Mouse (Mus musculus): ENCODE measurements around the gene Gm20696.

The Gm20696 gene

DNA sequence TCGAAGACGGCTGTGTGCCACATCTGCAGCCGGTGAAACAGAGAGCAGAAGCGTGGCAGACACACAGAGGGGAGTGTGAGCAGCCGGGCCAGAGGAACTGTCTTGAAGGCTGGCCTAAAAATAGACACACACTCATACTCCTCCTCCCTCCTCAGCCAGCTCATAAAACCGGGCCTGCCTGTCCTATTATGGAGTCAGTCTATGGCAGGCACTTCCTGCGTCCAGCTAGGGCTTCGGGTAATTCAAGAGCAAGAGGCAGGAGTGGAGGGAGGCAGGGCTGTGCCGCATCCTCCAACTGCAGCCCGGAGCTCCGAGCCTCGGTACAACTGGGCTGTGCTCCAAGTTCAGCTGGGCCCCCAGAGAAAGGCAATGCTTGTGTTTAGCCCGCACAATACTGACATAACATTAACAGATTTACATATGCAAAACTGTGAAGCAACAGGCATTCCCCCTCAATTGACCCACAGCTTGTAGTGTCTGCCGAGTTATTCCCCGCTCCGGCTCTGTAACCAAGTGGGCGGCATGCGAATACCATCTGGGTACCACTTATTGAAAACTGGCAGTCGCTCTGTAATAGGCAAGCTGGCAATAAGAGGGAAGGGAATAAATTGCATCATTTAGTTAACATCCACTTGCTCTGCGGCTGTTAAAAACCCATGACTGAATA, 181.2 kb downstream of the Gm20696 start:
- DNase-seq (ENCODE audit: low spot score in 2 of 2): peak; percentile 84 to 87

DNA sequence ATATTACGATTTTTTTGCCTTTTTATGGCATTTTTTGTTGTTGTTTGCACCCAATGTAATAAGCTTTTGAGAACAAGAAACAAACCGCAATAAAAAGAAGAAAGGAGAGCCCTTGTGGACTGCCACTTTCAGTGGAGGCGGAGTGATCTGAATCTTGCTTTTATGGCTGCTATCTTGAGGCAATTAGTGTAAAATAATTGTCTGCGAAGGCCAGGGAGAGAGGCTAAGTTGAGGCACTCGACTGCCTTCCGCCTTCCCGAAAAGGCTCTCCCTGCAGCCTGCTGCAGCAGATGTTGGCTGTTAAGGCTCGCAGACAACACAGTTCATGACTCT, 181.7 kb downstream of the Gm20696 start:
- no peak for DNase-seq (ENCODE audit: low spot score in 2 of 2)

DNA sequence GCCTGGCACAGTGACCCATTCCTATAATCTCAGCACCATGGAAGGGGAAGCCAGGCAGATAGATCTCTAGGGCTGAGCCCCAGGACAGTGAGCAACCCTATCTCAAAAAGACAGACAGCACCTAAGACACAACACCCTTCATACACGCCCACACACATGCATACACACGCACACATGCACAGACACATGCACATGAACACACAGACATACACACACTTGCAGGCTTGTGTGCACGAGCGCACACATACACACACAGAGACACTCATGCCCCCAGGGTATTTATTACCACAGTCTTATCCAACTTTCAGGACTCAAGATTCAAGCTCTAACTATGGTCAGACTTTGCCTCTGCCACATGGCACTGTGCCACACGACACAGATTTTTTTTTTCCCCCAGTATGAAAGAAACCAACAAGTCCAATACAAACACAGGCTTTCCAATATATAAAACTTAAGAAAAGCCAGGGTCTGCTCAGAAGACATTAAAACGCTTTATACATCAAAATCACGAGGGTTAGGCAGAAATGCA, 182.3 kb downstream of the Gm20696 start:
- no peak for DNase-seq (ENCODE audit: low spot score in 2 of 2)

DNA sequence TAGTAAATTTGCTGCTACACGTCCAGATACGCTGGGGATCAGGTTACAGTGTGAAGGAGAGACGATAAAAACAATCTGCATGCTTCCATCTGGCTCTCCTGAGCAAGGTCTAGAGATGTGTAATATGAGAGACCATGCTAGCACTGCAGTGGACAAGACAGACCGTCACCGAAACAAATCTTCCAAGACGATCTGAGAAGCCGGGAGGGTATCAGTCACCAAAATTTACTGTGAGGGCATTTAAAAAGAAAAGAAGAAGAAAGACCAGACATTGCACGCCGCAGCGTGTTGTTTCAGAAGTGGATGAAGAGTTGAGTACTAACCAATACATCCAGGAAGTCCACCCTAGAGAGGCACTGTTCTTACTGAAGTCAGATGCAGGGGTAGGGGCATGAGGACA, 183.0 kb downstream of the Gm20696 start:
- DNase-seq (ENCODE audit: low spot score in 2 of 2): no peak

DNA sequence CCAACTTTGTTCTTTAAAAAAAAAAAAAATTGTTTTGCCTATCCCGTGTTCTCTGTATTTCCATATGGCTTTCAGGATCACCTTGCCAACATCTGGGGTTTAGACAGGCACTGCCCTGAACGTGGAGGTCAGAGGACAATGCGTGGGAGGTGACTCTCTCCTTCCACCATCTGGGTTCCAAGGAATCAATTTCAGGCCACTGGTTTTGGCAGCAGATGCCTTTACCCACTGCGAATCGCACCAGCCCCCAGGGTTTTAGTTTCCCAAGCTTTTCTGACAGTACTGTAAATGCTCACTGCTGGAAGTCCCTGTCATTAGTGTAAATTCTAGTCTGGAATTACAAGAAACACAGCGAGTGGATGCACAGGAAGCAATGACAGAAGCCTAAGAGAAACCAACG, 185.0 kb downstream of the Gm20696 start:
- DNase-seq (ENCODE audit: low spot score in 2 of 2): no peak

DNA sequence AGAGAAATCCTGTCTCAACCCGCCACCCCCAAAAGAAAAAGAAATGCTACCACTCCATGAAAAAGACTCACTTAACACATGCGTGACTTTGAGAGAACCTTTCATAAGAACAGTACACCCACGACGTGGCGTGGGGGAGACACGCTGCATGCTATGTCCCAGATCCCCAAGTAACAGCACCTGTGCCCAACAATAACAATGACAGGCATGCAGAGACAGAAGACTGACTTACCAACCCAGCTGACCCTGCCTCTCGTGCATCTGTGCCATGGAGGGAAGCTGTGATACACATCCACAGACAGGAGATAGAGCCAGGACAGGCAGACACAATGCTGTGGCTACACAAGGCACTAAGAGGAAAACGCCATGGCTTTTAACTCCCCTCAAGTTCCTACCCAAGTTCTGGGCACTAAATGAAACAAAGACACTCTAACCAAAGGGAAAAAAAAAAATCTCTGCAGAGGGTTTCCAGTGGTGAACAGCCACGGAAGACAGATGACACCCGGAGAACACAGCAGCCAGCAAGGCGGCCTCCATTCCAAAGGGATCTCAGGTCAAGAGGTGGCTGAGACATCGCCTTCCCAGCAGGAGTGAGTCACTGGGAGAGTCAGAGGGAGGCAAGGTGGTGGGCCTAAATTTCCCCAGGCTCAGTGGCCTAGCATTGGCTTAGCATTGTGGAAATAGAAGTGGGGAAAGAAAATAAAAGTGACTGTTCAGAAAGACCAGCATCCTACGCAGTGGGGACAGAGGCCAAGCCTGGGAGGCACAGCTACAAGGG, 187.5 kb downstream of the Gm20696 start:
- no peak for DNase-seq (ENCODE audit: low spot score in 2 of 2)

DNA sequence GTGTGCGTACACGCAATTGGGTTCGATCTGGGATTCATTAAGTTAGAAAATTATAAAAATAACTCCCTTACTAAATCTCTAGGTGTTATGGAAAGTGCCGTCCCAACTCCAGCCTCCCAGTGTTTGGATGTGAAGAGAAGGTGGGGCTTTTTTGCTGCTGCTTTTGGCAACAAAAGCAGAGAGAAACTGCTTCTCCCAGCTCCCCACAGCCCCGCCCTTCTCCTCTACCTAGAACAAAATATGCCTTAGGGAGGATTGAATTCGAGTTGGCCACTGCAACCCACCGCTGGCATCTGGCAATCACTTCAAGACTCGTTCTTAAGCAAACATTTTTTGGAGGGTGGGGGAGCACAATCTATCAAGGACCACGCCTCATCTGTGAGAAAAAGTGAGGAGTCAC, 191.6 kb downstream of the Gm20696 start:
- DNase-seq (ENCODE audit: low spot score in 2 of 2): no peak

DNA sequence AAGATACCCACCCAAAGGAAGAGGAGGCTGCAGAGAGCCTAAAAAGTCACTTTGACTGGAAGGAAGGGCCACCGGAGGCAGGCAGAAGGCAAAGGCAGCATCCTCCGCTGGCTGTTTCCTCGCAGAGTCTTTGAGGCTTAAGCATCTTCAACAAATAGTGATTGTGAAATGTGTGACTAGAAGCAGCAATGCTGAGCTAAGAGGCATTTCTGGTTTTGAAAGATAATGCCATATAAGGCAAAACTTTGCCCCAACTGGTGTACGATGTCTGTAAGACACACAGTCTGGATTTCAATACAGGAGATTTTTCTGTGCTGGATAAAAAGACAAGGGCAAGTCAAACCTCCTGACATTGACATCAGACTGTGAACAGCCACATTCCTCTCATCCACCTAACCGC, 195.7 kb downstream of the Gm20696 start:
- DNase-seq (ENCODE audit: low spot score in 2 of 2): no peak

DNA sequence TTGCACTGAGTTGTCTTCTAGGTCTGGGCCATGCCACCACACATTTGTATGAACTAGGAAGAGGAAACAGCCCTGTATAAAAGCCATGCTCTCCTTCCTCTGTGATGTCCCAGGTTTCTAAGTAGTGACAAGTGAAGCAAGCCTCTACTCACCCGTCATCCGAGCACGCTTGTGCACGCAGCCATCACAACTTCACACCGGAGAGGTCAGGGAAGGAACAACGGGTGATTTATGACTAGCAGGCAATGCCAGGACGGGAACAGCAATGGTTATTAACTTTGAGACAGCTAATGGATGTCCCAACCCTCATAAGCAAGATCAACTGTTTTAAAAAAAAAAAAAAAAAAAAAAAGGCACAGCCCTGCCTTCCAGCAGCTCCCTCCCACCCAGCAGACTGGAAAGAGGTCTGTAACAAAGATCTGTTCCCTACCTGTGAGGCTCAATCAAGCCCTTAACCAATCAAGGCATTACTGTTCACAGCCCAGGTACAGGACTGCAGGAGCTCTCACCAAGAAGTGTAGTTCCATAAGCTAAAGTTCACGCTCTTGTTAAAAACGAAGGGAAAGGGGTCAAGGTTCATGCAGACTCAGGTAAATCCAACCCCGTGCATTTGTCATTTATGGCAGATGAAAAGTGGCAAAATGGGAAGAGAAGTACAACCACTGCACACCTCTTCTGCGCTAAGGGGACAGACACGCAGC, 197.3 kb downstream of the Gm20696 start:
- no peak for DNase-seq (ENCODE audit: low spot score in 2 of 2)

DNA sequence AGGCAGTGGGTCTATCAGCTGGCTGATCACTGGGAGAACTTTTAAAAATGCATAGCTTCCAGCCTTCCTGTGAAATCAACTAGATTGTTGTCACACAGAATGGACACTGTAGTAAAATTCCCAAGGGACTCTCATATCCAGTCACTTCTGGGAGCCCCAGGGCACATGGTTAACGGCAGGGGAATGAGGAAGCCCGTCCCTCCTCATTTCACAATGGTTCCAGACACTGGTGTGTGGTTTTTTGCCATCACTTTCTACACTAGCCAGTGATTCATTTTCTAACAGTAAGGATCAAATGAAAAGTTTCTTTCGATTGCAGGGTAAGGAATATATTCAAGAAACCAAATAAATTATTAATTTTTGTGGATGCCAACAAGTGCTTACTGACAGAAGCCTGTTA, 198.8 kb downstream of the Gm20696 start:
- DNase-seq (ENCODE audit: low spot score in 2 of 2): no peak

DNA sequence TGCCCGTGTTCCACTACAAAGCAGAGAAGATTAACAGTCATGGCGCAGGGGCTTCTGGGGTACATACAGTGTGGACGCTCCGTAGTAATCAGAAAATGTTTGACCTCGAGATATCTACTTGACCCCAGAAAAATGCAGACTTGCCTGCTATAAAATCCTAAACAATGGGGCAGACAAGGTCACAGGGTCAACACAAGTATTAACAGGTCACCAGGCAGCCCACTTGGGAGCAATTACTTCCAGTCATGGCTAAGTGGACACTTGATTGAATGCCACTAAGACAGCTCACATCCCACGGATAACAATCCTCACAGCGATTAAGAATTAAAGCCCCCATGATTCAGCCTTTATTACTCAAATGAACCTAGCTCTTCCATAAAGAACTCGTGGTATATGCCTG, 199.5 kb downstream of the Gm20696 start:
- no peak for DNase-seq (ENCODE audit: low spot score in 2 of 2)

DNA sequence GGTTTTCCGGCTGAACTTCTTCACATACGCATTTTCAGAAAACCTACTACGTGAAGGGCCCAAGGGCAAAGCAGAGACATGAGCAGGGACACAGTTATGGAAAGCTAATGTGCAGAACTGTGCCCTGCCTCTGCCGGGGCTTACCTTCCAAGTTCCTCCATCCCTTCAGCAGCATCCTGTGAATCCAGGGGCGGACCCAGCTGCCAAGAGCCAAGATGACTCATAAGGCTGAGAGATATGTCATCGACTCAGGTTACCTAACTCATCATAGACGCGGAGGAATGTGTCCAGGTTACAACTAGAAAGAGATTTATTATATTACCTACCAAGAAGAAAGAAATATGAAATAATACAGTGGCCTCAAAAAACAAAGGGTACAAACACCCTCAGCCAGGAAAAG, 200.2 kb downstream of the Gm20696 start:
- no peak for DNase-seq (ENCODE audit: low spot score in 2 of 2)

DNA sequence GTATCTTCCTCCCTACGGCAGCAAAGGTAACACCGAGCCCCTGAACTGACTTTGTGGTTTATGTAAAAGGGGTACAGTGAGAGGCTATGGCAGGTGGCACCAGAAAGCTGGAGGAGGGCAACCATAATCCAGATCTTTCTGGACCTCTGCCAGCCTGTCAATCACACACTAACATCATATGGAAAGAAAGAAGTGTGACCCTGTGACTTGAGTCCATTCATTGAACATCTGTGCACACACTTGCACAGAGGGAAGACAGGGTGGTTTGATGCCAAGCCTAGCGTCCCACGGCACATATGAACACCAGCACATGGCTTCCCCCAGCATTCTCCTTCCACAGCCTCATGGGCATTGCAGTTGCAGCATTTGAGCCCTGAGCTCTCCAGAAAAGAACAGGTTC, 202.1 kb downstream of the Gm20696 start:
- no peak for DNase-seq (ENCODE audit: low spot score in 2 of 2)

DNA sequence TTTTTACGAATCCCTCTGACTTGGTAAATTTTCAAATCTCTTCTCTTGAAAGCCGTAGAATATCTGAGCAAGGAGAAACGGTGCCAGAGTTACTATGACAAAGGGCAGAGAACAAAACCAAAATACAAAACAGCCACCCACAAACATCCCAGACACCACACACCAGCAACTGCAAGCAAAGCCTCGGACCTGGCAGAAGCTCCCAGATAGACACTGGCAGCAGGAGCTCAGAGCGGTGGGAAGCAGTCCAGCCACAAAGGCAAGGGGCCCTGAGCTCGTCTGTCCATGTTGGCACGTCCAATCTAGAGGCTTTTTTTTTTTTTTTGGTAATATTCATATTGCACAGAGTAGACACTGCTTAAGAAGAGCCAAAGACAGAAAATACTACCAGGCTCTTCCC, 202.7 kb downstream of the Gm20696 start:
- no peak for DNase-seq (ENCODE audit: low spot score in 2 of 2)

DNA sequence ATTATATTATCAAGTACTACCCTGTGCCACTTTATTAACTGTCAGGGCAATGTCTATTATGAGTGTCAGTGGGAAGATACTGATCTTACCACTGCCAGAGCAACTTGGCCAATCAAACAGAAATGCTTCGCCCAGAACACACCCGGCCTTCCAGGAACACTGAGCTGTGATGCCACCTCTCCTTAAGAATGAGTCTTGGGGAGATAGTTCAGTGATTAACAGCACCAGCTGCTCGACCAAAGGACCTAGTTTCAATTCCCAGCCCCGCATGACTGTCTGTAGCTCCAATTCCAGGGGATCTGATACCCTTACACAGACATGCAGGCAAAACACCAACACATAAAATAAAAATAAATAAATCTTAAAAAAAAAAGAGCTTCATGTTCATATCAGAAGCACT, 207.8 kb downstream of the Gm20696 start:
- DNase-seq (ENCODE audit: low spot score in 2 of 2): no peak

DNA sequence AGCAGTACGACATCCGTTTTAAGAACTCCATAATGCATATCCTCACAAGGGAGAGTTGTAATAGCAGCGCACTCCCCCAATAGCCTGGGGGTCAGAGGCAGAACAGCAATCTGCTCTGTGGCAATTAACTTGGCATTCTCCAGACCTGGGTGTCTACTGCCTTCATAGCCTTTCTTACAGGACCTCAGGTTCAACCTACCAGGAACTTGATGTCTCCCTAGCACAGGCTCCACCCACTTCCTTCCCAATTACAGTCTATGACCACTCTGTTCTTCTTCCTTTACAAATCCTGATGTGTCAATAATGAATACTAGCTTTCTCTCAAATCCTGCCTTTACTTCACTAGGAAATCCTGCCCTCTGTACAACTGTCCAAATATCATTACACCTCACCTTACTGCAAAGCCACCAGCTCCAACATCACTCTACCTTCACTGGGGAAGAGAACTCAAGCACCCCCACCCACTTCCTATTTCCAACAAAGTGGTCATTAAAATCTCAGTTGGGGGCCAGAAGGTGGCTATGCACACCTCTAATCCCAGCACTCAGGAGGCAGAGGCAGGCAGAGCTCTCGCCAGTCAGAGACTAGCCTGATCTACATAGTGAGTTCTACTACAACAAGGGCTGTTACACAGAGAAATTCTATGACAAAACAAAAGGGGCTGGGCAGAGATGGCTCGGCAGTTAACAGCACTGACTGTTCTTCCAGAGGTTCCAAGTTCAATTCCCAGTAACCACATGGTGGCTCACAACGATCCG, 212.7 kb downstream of the Gm20696 start:
- no peak for DNase-seq (ENCODE audit: low spot score in 2 of 2)

DNA sequence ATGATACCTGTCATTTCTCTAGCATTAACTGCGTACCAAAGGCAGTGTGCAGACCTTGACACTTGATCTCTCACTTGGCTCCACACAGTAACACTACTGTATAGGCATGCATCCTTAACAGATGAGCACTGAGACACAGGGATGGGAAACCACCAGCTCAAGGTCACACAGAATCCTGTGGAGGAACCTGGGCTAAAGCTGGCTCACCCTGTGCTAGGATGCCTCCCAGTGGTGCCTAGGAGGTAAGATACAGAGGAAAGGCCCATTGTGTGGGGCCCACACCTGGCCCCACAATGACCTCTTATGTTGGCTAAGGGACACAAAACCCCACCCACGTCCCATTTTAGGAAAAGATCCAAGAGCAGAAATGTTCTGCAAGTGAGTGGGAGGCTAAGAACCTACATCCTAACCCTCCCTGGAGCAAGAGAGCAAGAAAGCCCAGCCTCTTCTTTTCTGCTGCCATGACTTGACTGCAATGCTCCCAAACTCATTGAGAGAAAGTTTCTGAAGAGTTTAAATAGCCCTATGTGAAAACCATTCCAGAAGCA, 213.9 kb downstream of the Gm20696 start:
- DNase-seq (ENCODE audit: low spot score in 2 of 2): no peak

DNA sequence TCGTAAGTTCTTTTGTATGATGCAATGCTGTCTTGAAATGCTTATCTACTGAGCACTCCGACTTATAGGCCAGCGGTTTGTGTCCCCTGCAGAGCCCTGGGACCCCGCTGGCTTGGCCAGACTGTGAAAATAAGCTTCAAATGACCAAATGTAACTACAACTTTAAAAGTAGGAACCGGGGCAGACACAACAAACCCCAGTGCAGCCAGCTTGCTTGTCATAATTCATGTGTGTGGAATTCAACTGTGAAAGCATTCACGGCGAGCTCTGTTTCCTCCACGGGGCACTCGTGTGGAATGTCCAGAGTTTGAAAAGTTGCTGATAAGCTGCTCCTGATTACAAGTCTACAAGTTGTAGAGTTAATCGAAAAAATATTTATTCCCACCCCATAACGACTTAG, 215.1 kb downstream of the Gm20696 start:
- no peak for DNase-seq (ENCODE audit: low spot score in 2 of 2)

DNA sequence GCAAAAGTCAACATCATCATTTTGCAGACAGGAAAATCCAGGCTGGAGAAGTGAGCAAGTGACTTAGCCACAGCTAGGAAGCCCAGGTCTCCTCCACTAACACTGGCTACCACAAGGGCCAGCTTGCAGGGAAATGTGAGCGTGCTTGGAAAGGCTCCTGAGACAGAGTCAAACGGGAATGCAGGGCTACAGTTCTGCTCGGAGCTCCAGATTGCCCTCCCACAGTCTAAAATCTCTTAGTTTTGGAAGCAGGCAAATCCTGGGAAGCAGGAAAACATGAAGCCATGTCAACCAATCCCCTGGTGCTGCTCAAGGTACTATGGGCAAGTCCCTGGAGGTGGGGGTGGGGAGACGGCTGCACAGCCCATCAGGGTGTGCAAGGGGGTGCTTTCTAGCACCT, 219.2 kb downstream of the Gm20696 start:
- DNase-seq (ENCODE audit: low spot score in 2 of 2): no peak

DNA sequence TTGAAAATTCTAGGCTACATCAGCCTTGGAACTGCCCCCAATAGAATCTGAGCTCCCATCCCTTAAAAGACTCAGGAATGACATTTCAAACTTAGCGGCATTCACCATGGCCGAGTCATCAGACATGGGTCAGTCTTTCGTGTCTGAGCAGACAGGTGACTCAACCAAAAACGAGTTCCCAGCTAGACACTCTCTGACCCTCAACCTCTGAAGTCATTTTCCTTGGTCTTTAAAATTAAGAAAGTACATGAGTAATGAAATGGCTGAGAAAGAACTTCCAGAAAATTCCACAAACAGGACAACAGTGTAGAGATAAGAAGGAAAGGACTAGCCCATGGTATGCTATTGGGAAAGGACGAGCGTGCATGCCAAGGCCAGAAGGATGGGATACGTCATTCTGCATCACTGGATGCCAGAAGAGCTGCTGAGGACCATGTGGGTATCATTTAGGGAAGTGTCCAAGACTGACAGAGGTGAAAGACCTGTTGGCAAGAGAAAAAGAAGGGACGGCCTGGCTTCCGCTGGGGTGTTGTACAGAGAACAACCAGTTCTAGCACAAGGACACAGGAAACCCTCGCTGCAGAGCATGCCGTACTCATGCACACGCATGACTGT, 219.7 kb downstream of the Gm20696 start:
- DNase-seq (ENCODE audit: low spot score in 2 of 2): peak in 1 of 2 experiments; percentile 37

DNA sequence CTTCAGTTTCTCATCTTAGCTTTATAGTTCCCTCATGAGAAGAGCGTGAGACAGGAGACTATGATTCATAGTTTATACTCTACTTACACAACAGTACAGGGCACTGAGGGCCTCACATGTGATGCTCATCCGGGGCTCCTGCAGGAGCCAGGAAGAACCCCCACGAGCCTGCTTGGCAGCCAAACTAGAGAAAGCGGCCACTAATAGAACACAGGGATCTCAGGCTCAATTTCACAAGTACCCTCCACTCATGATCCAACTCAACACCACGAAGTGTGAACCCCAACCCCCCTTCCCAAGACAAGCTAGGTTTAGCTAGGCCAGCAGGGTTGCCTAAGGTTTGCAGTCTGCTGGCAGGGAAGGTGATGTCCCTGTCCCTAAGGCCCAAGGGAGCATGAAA, 223.1 kb downstream of the Gm20696 start:
- peak; percentile 45 to 46 for DNase-seq (ENCODE audit: low spot score in 2 of 2)
